Mouse (Mus musculus) left cerebral cortex, postnatal 10 days (tissue): ENCODE measurements at regions not wholly inside any gene's neighbourhood (a gene's known extent, or its start where the extent isn't known, plus 50 kb on each side); places are given as distances from the start of the nearest gene placed in this dataset.
A peak's percentile ranks its signal among the peaks of the same experiment; 100 is the strongest.

Experiments used
- DNase-seq, 2 experiments: peaks; one replicate each; pipeline ENCODE4 v3.0.0; 2021 to 2022; ENCODE audit warnings: low spot score in 2 of 2, mixed read lengths in 1 of 2; ENCODE audit errors: extremely low spot score in 1 of 2
- intact Hi-C: fragments of 180-260 bp; cut with DNase I; formaldehyde crosslinking; loops from one replicate; pipeline ENCODE4 v1.15.1; 2025

DNA sequence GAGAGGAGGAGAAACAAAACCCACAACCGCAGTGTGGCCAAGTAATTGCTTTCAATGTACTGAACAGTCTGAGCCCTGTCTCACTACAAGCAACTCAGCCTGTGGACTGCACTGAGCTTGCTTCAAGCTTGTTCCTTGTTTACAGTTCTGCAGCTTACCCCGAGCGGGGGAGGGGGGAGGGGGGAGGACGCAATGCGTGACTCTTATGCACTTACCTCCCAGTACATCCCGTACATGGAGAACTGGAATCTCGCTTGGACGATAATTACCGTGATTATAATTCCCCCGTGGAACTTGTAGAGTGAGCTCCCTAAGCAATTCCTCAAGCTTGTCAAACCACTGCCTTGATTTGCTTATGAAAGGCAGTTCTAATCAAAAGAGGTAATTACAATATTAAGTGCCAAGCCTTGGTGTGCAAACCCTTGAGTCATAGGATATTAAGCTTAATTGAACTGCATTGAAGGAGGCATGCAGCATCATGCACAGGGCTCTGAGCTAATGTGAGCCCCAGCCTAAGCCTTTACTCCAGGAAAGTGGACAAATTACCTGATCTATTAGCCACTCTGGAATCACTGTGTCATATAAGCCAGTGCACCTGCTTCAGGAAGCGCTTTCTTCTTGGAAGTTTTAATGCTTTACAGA lies 397.0 kb upstream of the Klf4 start:
- DNase-seq, result peak; percentile 12 to 27
- intact Hi-C loops, result no loop called here

DNA sequence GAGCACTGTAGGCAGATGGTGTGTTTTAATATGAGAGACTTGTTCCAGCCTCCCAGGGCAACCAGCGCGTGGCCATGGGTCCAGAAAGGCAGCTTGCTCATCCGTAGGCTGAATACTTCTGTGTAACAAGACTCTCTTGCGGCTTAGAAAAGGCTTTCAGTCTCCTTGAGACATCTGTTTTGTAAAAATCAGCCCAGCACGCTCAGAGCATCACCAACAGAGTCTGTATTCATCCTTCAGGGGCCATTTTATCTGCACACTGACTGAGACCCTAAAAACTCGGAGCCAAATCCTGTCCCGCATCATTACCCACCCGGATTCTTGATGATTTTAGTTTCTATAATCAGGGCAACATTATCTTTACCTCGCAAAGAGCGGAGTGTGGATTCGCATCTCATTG lies 396.4 kb upstream of the Klf4 start:
- intact Hi-C loops, result no loop called here
- peak; percentile 28 to 30 for DNase-seq

DNA sequence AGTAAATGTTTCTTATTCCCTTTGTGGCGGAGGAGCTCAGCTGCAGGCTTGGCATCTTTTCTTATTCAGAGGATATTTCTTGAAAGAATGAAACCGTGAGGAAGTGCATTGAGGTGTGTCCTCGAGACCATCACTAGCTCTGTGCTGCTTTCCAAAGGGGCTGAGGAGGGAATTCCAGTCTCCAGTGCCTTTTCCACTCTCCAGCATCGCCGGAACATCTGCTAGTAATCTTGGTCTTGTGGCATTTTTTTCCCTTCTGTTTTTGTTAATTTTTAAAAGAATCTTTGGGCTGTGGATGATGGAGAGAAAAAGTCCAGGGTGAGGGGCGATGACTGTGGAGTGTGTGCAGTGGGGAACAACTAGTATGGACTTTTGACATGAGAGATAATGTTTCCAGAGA lies 395.9 kb upstream of the Klf4 start:
- intact Hi-C loops, result no loop called here
- no peak for DNase-seq

DNA sequence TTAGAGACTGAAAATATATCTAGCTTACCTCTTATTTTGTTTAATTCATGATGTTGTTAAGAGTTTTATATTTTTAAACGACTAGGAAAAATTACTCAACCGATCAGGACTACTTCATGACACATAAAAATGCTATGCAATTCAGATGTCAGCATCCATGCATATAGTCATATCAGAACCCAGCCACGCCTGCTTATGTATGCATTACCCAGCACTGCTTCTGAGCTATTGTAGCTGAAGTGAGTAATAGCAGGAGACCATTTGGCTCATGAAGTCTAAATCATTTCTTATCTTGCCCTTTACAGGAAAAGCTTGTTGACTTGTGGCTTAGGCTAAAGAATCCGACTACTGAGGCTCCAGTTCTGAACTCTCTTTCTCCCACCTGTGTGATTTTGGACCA lies 395.1 kb upstream of the Klf4 start:
- intact Hi-C loops, result no loop called here
- DNase-seq, result no peak

DNA sequence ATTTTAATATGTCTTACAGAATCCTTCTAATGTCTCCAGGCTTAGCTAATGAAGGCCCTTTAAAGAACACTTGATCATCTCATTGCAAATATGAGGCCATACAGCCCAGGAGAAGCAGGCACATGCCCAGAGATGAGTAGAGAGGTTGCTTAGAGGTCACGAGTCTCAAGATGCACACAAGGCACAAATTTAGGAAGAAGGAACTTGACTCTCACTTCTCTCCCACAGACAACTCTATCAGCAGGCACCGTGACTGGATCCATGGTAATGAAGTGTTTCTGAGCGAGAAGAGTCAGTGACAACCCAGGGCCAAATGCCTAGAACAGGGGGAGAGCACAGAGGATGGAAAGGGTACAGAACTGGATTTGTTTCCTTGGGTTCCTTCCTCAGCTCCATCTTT lies 392.7 kb upstream of the Klf4 start:
- intact Hi-C loops, result no loop called here

DNA sequence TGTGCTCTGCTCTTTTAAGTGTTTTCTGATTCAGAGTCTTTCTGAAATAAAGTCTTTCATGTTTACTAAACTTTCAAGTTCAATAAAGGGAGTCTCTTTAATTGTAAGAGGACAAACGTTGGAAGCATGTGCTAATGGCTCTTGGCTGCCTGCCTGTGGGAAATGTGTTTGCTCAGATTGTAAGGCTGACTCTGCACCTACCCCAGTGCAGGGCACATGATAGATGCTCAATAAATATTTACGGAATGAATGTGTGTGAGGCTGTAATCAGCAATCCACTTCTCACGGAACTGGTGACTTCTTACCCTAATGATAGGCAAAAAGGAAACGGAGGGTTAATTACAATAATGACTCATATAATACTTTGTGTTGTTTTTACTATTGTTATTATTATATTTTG lies 389.0 kb upstream of the Klf4 start:
- intact Hi-C loops, result no loop called here
- DNase-seq, result no peak

More for the DNA sequence above, 392.7 kb upstream of the Klf4 start:
- no peak for DNase-seq

DNA sequence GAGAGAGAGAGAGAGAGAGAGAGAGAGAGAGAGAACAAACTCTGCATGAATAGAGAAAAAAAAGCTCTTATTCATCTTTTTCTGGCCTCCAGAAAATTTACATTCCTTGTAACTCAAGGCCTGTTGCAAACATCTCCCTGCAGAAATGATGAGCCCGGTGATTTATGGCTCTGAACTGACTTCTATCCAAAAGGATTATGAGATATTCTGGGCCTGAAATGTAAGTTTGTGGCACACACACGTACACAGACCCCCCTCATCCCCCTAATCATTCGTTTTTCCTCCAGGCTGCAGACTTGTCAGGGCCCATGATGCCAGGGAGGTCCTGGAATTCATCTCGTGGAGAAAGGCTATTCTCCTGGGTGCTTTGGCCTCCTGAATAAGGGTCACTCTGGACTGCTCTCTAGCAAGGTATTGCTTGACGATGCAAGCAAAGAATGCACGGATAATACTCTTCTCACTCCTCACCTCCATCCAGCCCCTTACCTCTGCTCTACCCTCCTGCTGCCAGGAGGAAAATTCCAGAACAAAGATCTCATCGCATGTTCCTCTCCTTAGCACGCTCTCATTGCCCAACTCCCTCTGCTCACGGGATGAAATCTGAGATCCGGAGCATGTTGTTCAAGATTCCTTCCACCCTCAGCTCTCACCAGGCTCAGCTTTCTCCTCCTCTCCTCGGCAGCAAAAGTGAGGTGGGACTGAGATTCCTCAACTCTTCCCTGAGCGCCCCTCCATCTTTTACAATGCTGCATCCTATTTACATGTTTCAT lies 362.0 kb upstream of the Klf4 start:
- intact Hi-C loops, result no loop called here
- DNase-seq, result no peak

DNA sequence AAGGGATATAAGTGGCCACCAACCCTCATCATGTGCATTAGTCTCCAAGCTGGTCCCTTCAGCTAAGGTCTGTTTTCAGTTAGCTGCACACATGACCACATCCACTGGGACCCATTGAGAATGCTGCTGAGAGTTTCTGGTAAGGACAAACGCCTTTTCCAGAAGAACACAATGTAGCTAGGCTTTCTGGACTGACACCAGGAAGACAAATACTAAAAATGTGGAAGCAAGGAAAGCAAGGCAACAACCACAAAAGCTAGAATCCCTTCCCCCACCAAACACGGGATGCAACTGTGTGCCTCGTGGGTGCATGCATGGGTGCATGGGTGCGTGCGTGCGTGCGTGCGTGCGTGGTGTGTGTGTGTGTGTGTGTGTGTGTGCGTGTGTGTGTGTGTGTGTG lies 359.4 kb upstream of the Klf4 start:
- intact Hi-C loops, result no loop called here
- no peak for DNase-seq

DNA sequence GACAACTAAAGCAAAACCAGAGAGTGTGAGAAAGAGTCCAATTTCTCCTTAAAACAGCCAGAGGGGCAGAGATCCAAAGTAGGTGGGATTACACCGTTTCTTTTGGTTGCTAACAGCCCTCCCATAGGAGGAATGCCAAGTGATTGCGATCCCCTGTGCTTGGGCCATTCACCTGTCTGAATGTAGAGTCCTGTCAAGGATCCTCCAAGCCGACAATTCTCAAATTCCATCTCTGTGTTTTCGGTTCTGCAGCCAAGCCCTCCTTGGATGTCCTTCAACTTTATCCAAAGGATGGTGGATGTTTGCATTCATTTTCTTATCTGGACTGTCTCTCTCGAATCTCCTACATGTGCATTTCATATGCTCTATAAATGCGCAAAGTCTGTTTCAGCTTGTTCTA lies 355.3 kb upstream of the Klf4 start:
- intact Hi-C loops, result no loop called here
- DNase-seq, result no peak

DNA sequence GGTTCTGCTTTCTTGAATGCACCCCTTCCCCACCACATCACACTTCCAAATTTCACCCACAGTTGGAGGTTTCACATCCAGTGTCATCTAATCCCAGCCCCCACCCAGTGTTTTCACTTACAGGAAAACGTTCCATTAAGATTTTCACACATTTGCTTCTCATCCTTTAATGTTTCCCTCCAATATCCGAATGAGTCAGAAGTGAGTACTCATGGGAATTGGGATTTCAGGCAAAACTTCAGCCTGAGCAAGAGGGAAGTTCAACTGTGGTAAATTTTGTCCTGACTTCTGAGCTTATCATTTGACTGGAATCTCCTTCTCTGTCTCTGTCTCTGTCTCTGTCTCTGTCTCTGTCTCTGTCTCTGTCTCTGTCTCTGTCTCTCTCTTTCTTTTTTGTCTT lies 350.3 kb upstream of the Klf4 start:
- intact Hi-C loops, result no loop called here
- DNase-seq, result no peak

DNA sequence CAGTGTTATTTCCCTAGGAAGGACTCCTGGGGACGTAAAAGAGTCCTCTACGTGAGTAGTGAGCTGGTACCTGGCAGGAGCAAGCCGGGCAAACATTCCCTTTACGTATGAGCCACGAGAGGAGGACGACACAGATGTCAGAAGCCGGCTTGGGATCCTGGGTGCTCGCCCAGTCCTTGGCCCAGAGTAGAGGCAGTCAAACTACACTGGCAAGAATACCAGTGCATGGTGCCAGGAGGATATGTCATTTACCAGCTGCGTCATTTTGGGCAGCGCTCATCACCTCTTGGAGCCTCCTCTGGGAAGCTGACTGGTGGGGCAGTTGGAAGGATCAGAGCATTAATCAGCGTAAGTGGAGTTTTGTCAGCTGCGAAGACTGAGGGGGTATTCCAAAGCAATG lies 343.0 kb upstream of the Klf4 start:
- intact Hi-C loops, result no loop called here
- DNase-seq, result peak; percentile 34 to 36

DNA sequence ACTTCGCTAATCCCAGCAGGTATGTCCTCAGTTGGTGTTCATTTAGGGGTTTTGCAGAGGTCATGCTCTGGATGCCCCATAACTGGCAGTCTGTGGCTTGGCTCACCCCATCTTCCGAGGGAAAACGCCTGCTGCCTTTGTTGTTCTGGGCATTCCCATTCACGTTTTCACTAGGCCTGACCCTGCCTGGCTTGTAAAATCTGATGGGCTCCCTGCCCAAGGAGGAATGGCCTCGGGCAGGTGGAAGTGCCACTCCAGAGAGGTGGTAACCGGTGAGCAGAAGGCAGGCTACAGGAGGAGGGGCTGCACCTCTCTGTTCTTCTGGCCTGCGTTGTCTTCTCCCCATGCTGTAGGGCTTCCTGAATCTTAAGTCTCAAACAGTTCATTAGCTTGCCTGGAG lies 342.6 kb upstream of the Klf4 start:
- peak in 1 of 2 experiments; percentile 17 for DNase-seq
- intact Hi-C loops, result no loop called here

DNA sequence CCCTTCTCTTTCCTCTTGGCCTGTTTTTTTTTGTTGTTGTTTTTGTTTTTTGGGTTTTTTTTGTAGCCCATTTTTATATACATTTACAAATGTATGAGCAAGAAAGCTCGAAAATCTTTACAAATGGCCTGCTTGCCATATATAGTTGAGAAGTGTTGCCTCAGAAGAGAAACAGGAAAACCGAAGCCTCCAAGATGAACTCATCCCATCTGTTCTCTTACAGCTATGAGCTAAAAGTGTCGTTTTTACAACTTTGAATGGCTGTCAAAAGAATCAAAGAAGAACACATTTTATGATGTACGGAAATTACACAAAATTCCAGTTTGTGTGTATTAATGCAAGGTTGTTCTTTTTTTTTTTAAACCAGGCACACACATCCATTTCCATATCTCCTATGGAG lies 342.0 kb upstream of the Klf4 start:
- intact Hi-C loops, result no loop called here
- no peak for DNase-seq

DNA sequence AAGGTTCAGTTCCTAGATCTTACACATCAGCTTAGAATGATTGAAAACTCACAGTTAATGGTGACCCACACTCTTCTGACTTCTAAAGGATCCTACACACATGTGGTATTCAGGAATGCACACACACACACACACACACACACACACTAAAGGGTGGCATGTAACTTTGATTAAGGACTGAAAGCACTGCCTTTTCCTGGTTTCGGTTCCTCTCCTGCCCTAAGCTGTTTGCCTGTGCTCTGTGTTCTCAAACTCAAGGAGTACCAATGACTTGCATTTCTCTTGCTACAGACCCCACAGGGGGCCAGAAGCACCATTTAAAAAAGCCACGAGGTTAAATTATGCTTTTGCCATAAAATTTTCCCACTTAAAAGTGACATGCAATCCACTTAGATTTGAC lies 327.8 kb upstream of the Klf4 start:
- no peak for DNase-seq
- intact Hi-C loops, result no loop called here

DNA sequence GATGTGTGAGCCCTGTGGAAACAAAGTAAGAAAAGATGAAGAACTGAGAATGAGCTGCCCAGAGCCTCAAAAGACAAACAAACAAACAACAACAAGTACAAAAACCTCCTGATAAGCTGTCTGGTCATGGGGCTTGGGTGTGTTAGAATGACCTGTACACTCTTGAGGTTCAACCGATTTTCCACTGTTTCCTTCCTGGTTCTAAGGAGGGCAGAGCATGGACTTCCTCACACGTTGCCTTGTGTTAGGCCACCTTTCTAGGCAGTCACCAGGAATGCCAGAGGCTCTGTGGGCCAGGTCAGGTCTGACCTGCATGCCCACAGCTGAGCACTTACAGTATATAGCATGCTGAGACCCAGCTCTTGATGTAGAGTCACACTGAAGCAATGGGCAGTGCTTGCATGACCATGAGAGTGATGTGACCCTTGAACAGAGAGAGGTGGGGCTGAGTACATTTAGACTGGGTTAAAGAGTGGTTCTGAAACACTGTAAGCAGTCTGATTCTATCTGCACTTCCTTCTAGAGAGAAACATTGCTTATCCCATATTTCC lies 327.0 kb upstream of the Klf4 start:
- intact Hi-C loops, result no loop called here
- DNase-seq, result no peak

DNA sequence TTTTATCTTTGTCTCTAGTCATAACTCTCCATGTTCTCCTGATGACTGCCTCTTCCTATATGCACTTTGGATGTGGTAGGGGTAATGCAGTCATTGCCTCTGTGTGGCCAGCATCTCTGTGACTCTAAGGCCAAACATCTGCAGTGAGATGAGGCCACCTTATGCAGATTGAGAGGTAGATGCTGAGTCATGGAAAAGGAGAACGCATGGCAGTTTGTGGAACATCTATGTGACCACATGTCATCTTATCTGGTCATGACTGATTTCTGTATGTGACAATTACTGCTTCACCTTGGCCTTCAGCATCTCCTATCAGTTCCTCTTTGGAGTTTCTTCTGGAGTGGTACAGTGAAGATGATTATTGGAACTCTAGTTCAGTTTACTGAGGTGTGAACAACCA lies 319.2 kb upstream of the Klf4 start:
- no peak for DNase-seq
- intact Hi-C loops, result no loop called here

DNA sequence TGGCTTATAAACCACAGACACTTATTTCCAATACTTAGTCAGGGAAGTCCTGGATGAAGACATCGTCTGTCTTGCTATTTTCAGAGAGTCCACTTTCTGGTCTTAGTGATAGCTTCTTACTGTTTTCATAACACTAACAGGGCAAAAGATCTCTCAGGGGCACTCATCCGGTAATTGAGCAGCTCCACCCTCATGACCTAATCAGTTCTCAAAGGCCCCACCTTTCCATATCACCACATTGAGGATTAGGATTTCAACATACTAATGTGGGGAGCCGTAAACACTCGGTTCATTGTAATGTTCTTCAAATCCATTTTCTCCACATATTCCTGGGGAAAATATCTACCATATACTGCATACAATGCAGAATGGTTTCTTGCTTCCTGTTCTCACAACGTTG lies 318.8 kb upstream of the Klf4 start:
- no peak for DNase-seq
- intact Hi-C loops, result no loop called here

DNA sequence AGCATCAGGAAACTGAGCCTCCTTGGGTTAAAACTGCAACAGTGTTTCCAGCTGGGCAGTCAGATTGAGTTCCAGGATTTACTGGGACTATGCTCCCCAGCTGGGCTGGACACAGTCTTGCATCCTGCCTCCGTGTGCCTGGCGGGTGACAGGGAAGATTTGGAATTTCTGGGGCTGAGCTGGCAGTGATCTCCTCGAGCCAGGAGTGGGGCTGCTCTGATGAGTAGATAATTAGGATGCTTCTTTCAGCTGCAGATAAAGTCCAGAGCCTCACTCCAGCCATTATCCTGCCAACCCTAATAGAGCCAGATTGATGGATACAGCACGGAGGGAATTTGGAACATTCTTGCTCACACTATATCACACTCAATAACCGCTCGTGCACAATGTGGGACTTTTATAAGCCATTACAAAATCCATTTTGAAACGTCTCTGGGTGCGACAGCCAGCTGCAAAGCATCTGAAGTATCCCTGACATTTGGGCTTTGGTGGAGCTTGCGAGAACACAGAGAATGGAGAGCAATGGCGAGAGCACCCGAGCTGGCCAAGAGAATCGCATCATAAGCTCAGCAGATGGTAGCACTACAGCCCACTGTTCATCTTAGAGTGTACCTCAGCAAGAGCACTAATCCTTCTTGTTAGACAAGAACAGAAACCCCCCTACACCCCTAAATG lies 311.6 kb upstream of the Klf4 start:
- DNase-seq, result no peak
- intact Hi-C loops, result no loop called here

DNA sequence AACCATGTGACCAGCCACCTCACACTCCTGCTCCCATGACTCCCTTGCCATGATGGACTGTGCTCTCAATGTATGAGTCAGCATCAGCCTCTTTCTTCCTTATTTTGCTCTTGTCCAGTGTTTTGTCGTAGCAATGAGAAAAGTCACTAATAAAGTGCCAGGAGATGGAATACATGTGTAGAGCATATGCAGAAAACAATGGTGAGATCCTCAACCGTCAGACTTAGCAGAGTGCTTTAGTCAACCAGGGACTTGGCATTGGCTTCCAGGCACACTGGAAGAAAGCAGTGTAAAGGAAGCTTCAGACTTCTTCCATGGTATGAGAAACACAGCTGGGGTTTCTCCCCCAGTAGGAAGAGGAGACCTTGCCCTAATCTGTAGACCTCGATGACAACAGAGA lies 306.3 kb upstream of the Klf4 start:
- DNase-seq, result no peak
- intact Hi-C loops, result no loop called here
